Mouse (Mus musculus) CH12.LX (cell line): ENCODE results near the gene Por. TPM values are rescaled to one million over a fixed set of nuclear protein-coding genes. Genes with fewer than 3 reads are reported as not detected.

Experiments used
- DNase-seq: peaks from one replicate; pipeline ENCODE4 v3.0.0-alpha.2; 2013; ENCODE audit errors: extremely low read depth
- H3K27ac ChIP-seq: 2 replicates; pipeline ENCODE4 v1.5.1; 2012; ENCODE audit warnings: low read depth, mild to moderate bottlenecking, control low read depth, moderate library complexity; ENCODE audit not compliant: insufficient read depth
- H3K27me3 ChIP-seq: replicated peaks from 2 replicates; pipeline ENCODE3; 2012; ENCODE audit warnings: inconsistent platforms
- H3K36me3 ChIP-seq, 2 experiments: replicated peaks in 1 of 2; 2 replicates each; pipeline versions ENCODE3 to v1.6.1; 2012; ENCODE audit warnings: inconsistent platforms in 1 of 2, low read length in 1 of 2, mild to moderate bottlenecking in 1 of 2, mixed read lengths in 1 of 2, moderate library complexity in 1 of 2; ENCODE audit not compliant: control insufficient read depth in 1 of 2, insufficient read depth in 1 of 2
- H3K4me1 ChIP-seq, 2 experiments: 2 replicates each; pipeline ENCODE4 v1.6.1; 2012; ENCODE audit warnings: inconsistent platforms in 1 of 2, moderate library complexity in 1 of 2; ENCODE audit not compliant: insufficient read depth in 2 of 2, control insufficient read depth in 1 of 2
- H3K4me2 ChIP-seq: 2 replicates; pipeline ENCODE4 v1.6.1; 2012; ENCODE audit warnings: low read depth, mild to moderate bottlenecking, control low read depth; ENCODE audit not compliant: poor library complexity, insufficient read depth, severe bottlenecking
- H3K4me3 ChIP-seq, 3 experiments: fragments of 150-350 bp in 1 of 3; sonication (generic) in 1 of 3; replicated peaks in 1 of 3; 2 replicates each; pipeline versions ENCODE3 to v1.5.1; 2011 to 2012; ENCODE audit warnings: low read depth in 2 of 3, low read length in 2 of 3, mild to moderate bottlenecking in 2 of 3, moderate library complexity in 2 of 3, control low read depth in 1 of 3, improper control_type of control experiment in 1 of 3, inconsistent platforms in 1 of 3, mixed read lengths in 1 of 3; ENCODE audit not compliant: poor library complexity in 1 of 3
- H3K79me2 ChIP-seq: replicated peaks from 2 replicates; pipeline ENCODE4 v1.6.1; 2012; ENCODE audit warnings: mild to moderate bottlenecking, moderate library complexity; ENCODE audit not compliant: control insufficient read depth, poor library complexity, insufficient read depth, severe bottlenecking; ENCODE audit errors: extremely low read depth
- H3K9ac ChIP-seq: 2 replicates; pipeline ENCODE4 v1.6.1; 2012; ENCODE audit warnings: low read depth, mild to moderate bottlenecking, control low read depth, moderate library complexity; ENCODE audit not compliant: insufficient read depth
- H3K9me3 ChIP-seq: replicated peaks from 2 replicates; pipeline ENCODE3; 2012; ENCODE audit warnings: low read length, inconsistent platforms, mixed read lengths
- CHD1 ChIP-seq: IDR thresholded peaks from 2 replicates; pipeline ENCODE4 v1.6.1; 2012; ENCODE audit warnings: low read depth, low read length, improper control_type of control experiment, inconsistent platforms
- CHD2 ChIP-seq: IDR thresholded peaks from 2 replicates; pipeline ENCODE4 v1.6.1; 2011; ENCODE audit warnings: low read length, improper control_type of control experiment
- EP300 ChIP-seq: IDR thresholded peaks from 2 replicates; pipeline ENCODE4 v1.6.1; 2011; ENCODE audit warnings: low read length, improper control_type of control experiment
- GABPA ChIP-seq: IDR thresholded peaks from 2 replicates; pipeline ENCODE4 v1.6.1; 2012; ENCODE audit warnings: low read depth, low read length, improper control_type of control experiment, inconsistent platforms; ENCODE audit not compliant: insufficient replicate concordance
- IRF4 ChIP-seq: IDR thresholded peaks from 2 replicates; pipeline ENCODE4 v1.6.1; 2014; ENCODE audit warnings: low read depth, mild to moderate bottlenecking, inconsistent platforms, low read length, improper control_type of control experiment
- JUND ChIP-seq: conservative IDR thresholded peaks from 2 replicates; pipeline ENCODE4 v1.6.1; 2011; ENCODE audit warnings: low read depth, low read length, improper control_type of control experiment
- MAFK ChIP-seq: IDR thresholded peaks from 2 replicates; pipeline ENCODE4 v1.6.1; 2011; ENCODE audit warnings: low read length, improper control_type of control experiment; ENCODE audit not compliant: insufficient replicate concordance
- MAX ChIP-seq: IDR thresholded peaks from 2 replicates; pipeline ENCODE4 v1.6.1; 2011; ENCODE audit warnings: low read length, improper control_type of control experiment
- MXI1 ChIP-seq: IDR thresholded peaks from 2 replicates; pipeline ENCODE4 v1.6.1; 2011; ENCODE audit warnings: mild to moderate bottlenecking, low read depth, low read length, improper control_type of control experiment
- MYC ChIP-seq: IDR thresholded peaks from 2 replicates; pipeline ENCODE4 v1.6.1; 2011; ENCODE audit warnings: low read depth, mild to moderate bottlenecking, improper control_type of control experiment, low read length
- PAX5 ChIP-seq: IDR thresholded peaks from 2 replicates; pipeline ENCODE4 v1.6.1; 2012; ENCODE audit warnings: low read length, inconsistent platforms, mixed read lengths
- POLR2AphosphoS2 ChIP-seq: IDR thresholded peaks from 2 replicates; pipeline ENCODE4 v1.6.1; 2011; ENCODE audit warnings: low read depth, low read length, improper control_type of control experiment
- RCOR1 ChIP-seq: conservative IDR thresholded peaks from 2 replicates; pipeline ENCODE4 v1.6.1; 2012; ENCODE audit warnings: low read depth, mild to moderate bottlenecking, inconsistent platforms, low read length, improper control_type of control experiment
- SMC3 ChIP-seq: IDR thresholded peaks from 2 replicates; pipeline ENCODE4 v1.6.1; 2011; ENCODE audit warnings: low read depth, low read length, improper control_type of control experiment
- TBP ChIP-seq: conservative IDR thresholded peaks from 2 replicates; pipeline ENCODE4 v1.6.1; 2011; ENCODE audit warnings: low read depth, low read length, improper control_type of control experiment
- TCF12 ChIP-seq: IDR thresholded peaks from 2 replicates; pipeline ENCODE4 v1.6.1; 2014; ENCODE audit warnings: low read depth, mild to moderate bottlenecking, inconsistent platforms, low read length, improper control_type of control experiment
- USF1 ChIP-seq: IDR thresholded peaks from 2 replicates; pipeline ENCODE4 v1.6.1; 2014; ENCODE audit warnings: low read depth, mild to moderate bottlenecking, inconsistent platforms, low read length, improper control_type of control experiment
- ZC3H11A ChIP-seq: IDR thresholded peaks from 2 replicates; pipeline ENCODE4 v1.6.1; 2012; ENCODE audit warnings: low read depth, mild to moderate bottlenecking, inconsistent platforms, low read length, improper control_type of control experiment
- ZKSCAN1 ChIP-seq: IDR thresholded peaks from 2 replicates; pipeline ENCODE4 v1.6.1; 2012; ENCODE audit warnings: low read depth, inconsistent platforms, low read length, improper control_type of control experiment, borderline replicate concordance
- ZMIZ1 ChIP-seq: IDR thresholded peaks from 2 replicates; pipeline ENCODE4 v1.6.1; 2012; ENCODE audit warnings: low read depth, mild to moderate bottlenecking, inconsistent platforms, low read length, improper control_type of control experiment
- dilution Hi-C: fragments of 300-500 bp; cut with MboI; formaldehyde crosslinking; loops from 2 replicates; pipeline ENCODE4 v1.14.3; 2020; ENCODE audit warnings: low sequenced_read_pairs; ENCODE audit not compliant: extremely low pct_unique_long_range_greater_than_20kb, extremely low pct_ligation_motif_present
- in situ Hi-C: fragments of 300-500 bp; cut with MboI; formaldehyde crosslinking; loops from 3 replicates; pipeline ENCODE4 v1.14.3; 2019; ENCODE audit warnings: low sequenced_read_pairs, low pct_ligation_motif_present, low pct_unique_long_range_greater_than_20kb, mixed read lengths
- polyA plus RNA-seq: library from polyadenylated mRNA; unstranded; fragments of >175 nt; gene quantifications from 2 replicates; pipeline ENCODE4 v1.2.1, GENCODE M21; 2012; ENCODE audit warnings: low read depth; ENCODE audit not compliant: insufficient read length
- total RNA-seq, 2 experiments: library from RNA; depleted of rRNA; stranded (reverse); fragments of 300-350 nt in 1 of 2; fragments of >200 nt in 1 of 2; gene quantifications; 2 replicates each; pipeline ENCODE4 v1.2.3; 2012 to 2014

Gene Por
- total and polyA plus RNA-seq, 3 experiments = 17.3 to 56.8 (median 41.2) TPM

- no peak overlapping the region for H3K27ac ChIP-seq
- in situ Hi-C loops = no loop called here
- no peak overlapping the region for H3K9ac ChIP-seq
- H3K4me3 ChIP-seq = no peak overlapping the region
- H3K9me3 ChIP-seq = no peaks in the 10 kb centered on the region
- peaks cover 4 to 32% of the 10 kb centered on the region in 2 experiments for H3K4me1 ChIP-seq
- TF ChIP-seq MAFK (no peak), MXI1 (no peak), POLR2AphosphoS2 (no peak), ZKSCAN1 (no peak), SMC3 (no peak), ZMIZ1 (no peak), CHD1 (no peak), GABPA (no peak), JUND (no peak), CHD2 (no peak), MYC (no peak), USF1 (no peak), IRF4 (no peak), EP300 (no peak), MAX (no peak), ZC3H11A (no peak), RCOR1 (no peak), PAX5 (no peak), TBP (no peak), TCF12 (no peak)
- dilution Hi-C loops = no loop called here
- DNase-seq = no peak
- no peak overlapping the region for H3K4me2 ChIP-seq
- H3K79me2 ChIP-seq = no peaks in the 10 kb centered on the region
- no peaks in the 10 kb centered on the region for H3K36me3 ChIP-seq
- H3K27me3 ChIP-seq = no peaks in the 10 kb centered on the region
Measured at GRCm38 (mm10) chr5:135674349-135674775, 4.5 kb downstream of the Por start.

DNA sequence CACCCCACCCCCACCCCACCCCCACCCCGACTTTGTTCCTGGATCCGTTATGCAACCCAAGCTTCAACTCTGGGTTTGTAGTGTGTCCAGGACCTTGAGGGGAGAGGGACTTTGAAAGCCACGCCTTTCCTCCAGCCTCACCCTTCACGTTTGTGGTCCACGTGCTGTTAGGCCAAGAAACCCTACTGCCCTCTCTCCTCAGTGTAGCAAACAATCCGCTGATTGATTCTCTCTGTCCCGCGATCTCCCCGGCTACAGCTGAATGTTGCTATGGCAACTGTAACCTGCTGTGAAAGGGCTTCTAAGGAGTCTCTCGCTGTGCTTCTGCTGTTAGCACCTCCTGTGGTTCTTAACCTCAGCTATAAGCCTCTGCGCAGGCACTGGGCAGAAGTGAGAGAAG is 5.0 kb downstream of the Por start:
- H3K79me2 ChIP-seq = no peaks in the 10 kb centered on the region
- no peak overlapping the region for H3K4me3 ChIP-seq
- no peak for DNase-seq
- no peaks in the 10 kb centered on the region for H3K36me3 ChIP-seq
- H3K27me3 ChIP-seq = no peaks in the 10 kb centered on the region
- TF ChIP-seq MAFK (no peak), CHD2 (no peak)
- no peak overlapping the region for H3K9ac ChIP-seq
- H3K4me1 ChIP-seq = peaks cover 4 to 28% of the 10 kb centered on the region in 2 experiments
- H3K4me2 ChIP-seq = no peak overlapping the region
- in situ Hi-C loops = no loop called here
- H3K27ac ChIP-seq = no peak overlapping the region
- no peaks in the 10 kb centered on the region for H3K9me3 ChIP-seq
- dilution Hi-C loops = no loop called here
